Mouse (Mus musculus) cerebellum, adult 11 months (tissue): Measurements from ENCODE around the gene Fahd1.
A peak's percentile ranks its signal among the peaks of the same experiment; 100 is the strongest.

Experiments used
- DNase-seq: peaks from one replicate; pipeline ENCODE4 v3.0.0; 2022

The Fahd1 gene

GRCm38 (mm10) chr17:24842631-24843030 is 7.5 kb downstream of the Fahd1 start:
- no peak for DNase-seq

- no peak for DNase-seq
These were observed 9.0 kb downstream of the Fahd1 start for GRCm38 (mm10) chr17:24841133-24841532.

- no peak for DNase-seq
These were observed 9.8 kb downstream of the Fahd1 start for GRCm38 (mm10) chr17:24840341-24840740.

GRCm38 (mm10) chr17:24839842-24840241 is 10.3 kb downstream of the Fahd1 start, which contains the start of gene Hagh:
Hagh (plus strand) TSS chr17:24840143.
- DNase-seq = no peak

- DNase-seq = no peak
These were observed 28.5 kb downstream of the Fahd1 start for GRCm38 (mm10) chr17:24821351-24822280.

GRCm38 (mm10) chr17:24819469-24819868 is 30.7 kb downstream of the Fahd1 start:
- DNase-seq = no peak

GRCm38 (mm10) chr17:24818172-24818571 is 32.0 kb downstream of the Fahd1 start:
- no peak for DNase-seq

GRCm38 (mm10) chr17:24817503-24817902 is 32.7 kb downstream of the Fahd1 start:
- DNase-seq = no peak

- no peak for DNase-seq
These were observed 34.9 kb downstream of the Fahd1 start for GRCm38 (mm10) chr17:24815256-24815655.

- DNase-seq = no peak
These were observed 37.9 kb downstream of the Fahd1 start for GRCm38 (mm10) chr17:24812215-24812614.

- no peak for DNase-seq
These were observed 39.0 kb downstream of the Fahd1 start for GRCm38 (mm10) chr17:24811211-24811610.

GRCm38 (mm10) chr17:24803952-24804951 is 45.9 kb downstream of the Fahd1 start, which contains the start of gene Meiob:
Meiob (plus strand) TSS chr17:24804289.
- DNase-seq = peak; percentile 7

GRCm38 (mm10) chr17:24800524-24800923 is 49.6 kb downstream of the Fahd1 start:
- no peak for DNase-seq

GRCm38 (mm10) chr17:24799476-24799875 is 50.7 kb downstream of the Fahd1 start:
- DNase-seq = no peak
